ENCODE assay signal across 17 mouse cellular contexts in genomic region chr1:170052469-170053065, GRCm38 (mm10).
"Had no signal": no experiment of that assay in that cellular context is flagged by ENCODE, and none has a peak within 500 bp of the region (broad histone marks: within the 10 kb centered on the region; RNA-seq: fewer than 3 reads in every experiment).

No protein-coding gene starts in this region.

- H3K27me3 ChIP-seq: liver, embryonic 15.5 days; neural tube, embryonic 13.5 days had no signal

- H3K4me3 ChIP-seq: layer of hippocampus, adult 2 months; left cerebral cortex, adult 2 months; liver, embryonic 15.5 days; megakaryocyte, embryonic 14.5 days; neural tube, embryonic 13.5 days had no signal

- H3K36me3 ChIP-seq: liver, embryonic 15.5 days; neural tube, embryonic 13.5 days had no signal

- H3K27ac ChIP-seq: kidney, postnatal 0 days; layer of hippocampus, adult 2 months; left cerebral cortex, adult 2 months; liver, embryonic 15.5 days; macrophage; neural tube, embryonic 13.5 days; stomach, postnatal 0 days had no signal

- H3K4me2 ChIP-seq: liver, embryonic 11.5 days; liver, embryonic 15.5 days; lung, embryonic 14.5 days; midbrain, embryonic 11.5 days; neural tube, embryonic 13.5 days had no signal

- H3K4me1 ChIP-seq: liver, embryonic 15.5 days; megakaryocyte, embryonic 14.5 days had no signal

- H3K9me3 ChIP-seq: liver, embryonic 15.5 days; megakaryocyte, embryonic 14.5 days; neural tube, embryonic 13.5 days had no signal

- DNase-seq: kidney, adult 9 months; kidney, postnatal 36 days; lung, embryonic 14.5 days; lung, postnatal 14 days; retina, postnatal 1 day; thymus, postnatal 4 days had no signal

- H3K9ac ChIP-seq: liver, embryonic 15.5 days; lung, embryonic 14.5 days; neural tube, embryonic 13.5 days had no signal

- ATAC-seq: midbrain, embryonic 16.5 days had no signal
